Mouse (Mus musculus) MEL (cell line): ENCODE measurements around the gene Clec4g. TPM values are rescaled to one million over a fixed set of nuclear protein-coding genes. Genes with fewer than 3 reads are reported as not detected.

Source experiments
- DNase-seq: peaks from one replicate; pipeline ENCODE4 v3.0.0; 2011; ENCODE audit warnings: low read depth, low spot score
- H3K27ac ChIP-seq: 2 replicates; pipeline ENCODE4 v1.5.1; 2012; ENCODE audit warnings: low read depth, mild to moderate bottlenecking, control low read depth, low read length, moderate library complexity; ENCODE audit not compliant: control insufficient read depth
- H3K27me3 ChIP-seq, 2 experiments: fragments of 150-350 bp in 1 of 2; sonication (generic) in 1 of 2; 2 replicates each; pipeline ENCODE4 v1.6.1; 2012; ENCODE audit warnings: low read length in 2 of 2, mild to moderate bottlenecking in 2 of 2, improper control_type of control experiment in 1 of 2, moderate library complexity in 1 of 2; ENCODE audit not compliant: insufficient read depth in 2 of 2, control insufficient read depth in 1 of 2
- H3K36me3 ChIP-seq, 2 experiments: 2 replicates each; pipeline ENCODE4 v1.6.1; 2012 to 2014; ENCODE audit warnings: low read length in 2 of 2, improper control_type of control experiment in 1 of 2, inconsistent platforms in 1 of 2, mild to moderate bottlenecking in 1 of 2; ENCODE audit not compliant: insufficient read depth in 2 of 2, control insufficient read depth in 1 of 2
- H3K4me1 ChIP-seq, 2 experiments: fragments of 150-350 bp in 1 of 2; sonication (generic) in 1 of 2; 2 replicates each; pipeline ENCODE4 v1.6.1; 2012; ENCODE audit warnings: low read length in 2 of 2, improper control_type of control experiment in 1 of 2, mild to moderate bottlenecking in 1 of 2; ENCODE audit not compliant: insufficient read depth in 2 of 2, control insufficient read depth in 1 of 2
- H3K4me3 ChIP-seq, 2 experiments: fragments of 150-350 bp in 1 of 2; sonication (generic) in 1 of 2; 2 replicates each; pipeline ENCODE4 v1.5.1; 2012; ENCODE audit warnings: low read depth in 2 of 2, low read length in 2 of 2, mild to moderate bottlenecking in 2 of 2, moderate library complexity in 2 of 2, control low read depth in 1 of 2, improper control_type of control experiment in 1 of 2; ENCODE audit not compliant: control insufficient read depth in 1 of 2, insufficient read depth in 1 of 2
- H3K79me2 ChIP-seq: 2 replicates; pipeline ENCODE4 v1.6.1; 2012; ENCODE audit warnings: mild to moderate bottlenecking, low read length, moderate library complexity; ENCODE audit not compliant: control insufficient read depth, poor library complexity, insufficient read depth
- H3K9ac ChIP-seq: 2 replicates; pipeline ENCODE4 v1.6.1; 2012; ENCODE audit warnings: low read depth, mild to moderate bottlenecking, control low read depth, low read length, moderate library complexity; ENCODE audit not compliant: control insufficient read depth, poor library complexity, severe bottlenecking
- H3K9me3 ChIP-seq: fragments of 150-350 bp; sonication (generic); replicated peaks from 2 replicates; pipeline ENCODE4 v1.6.1; 2012; ENCODE audit warnings: mild to moderate bottlenecking, low read length, improper control_type of control experiment, moderate library complexity; ENCODE audit not compliant: insufficient read depth
- BHLHE40 ChIP-seq: IDR thresholded peaks from 2 replicates; pipeline ENCODE4 v1.6.1; 2012; ENCODE audit warnings: low read depth, mild to moderate bottlenecking, inconsistent platforms, low read length, improper control_type of control experiment, borderline replicate concordance
- CHD1 ChIP-seq: IDR thresholded peaks from 2 replicates; pipeline ENCODE4 v1.6.1; 2012; ENCODE audit warnings: low read depth, mild to moderate bottlenecking, inconsistent platforms, low read length, improper control_type of control experiment
- CHD2 ChIP-seq: IDR thresholded peaks from 2 replicates; pipeline ENCODE4 v1.6.1; 2011; ENCODE audit warnings: low read length, improper control_type of control experiment
- CTCF ChIP-seq, 3 experiments: IDR thresholded peaks in 2 of 3; conservative IDR thresholded peaks in 1 of 3; 2 replicates each; pipeline ENCODE4 v1.5.1; 2011 to 2012; ENCODE audit warnings: low read length in 3 of 3, low read depth in 2 of 3, mild to moderate bottlenecking in 2 of 3, improper control_type of control experiment in 1 of 3, inconsistent platforms in 1 of 3, mixed read lengths in 1 of 3, moderate library complexity in 1 of 3; ENCODE audit not compliant: control insufficient read depth in 1 of 3, insufficient read depth in 1 of 3, poor library complexity in 1 of 3, severe bottlenecking in 1 of 3
- E2F4 ChIP-seq: IDR thresholded peaks from 2 replicates; pipeline ENCODE4 v1.6.1; 2011; ENCODE audit warnings: low read depth, low read length, improper control_type of control experiment, borderline replicate concordance
- ELF1 ChIP-seq: IDR thresholded peaks from 2 replicates; pipeline ENCODE4 v1.6.1; 2014; ENCODE audit warnings: low read depth, mild to moderate bottlenecking, inconsistent platforms, low read length, improper control_type of control experiment, moderate library complexity
- ETS1 ChIP-seq: IDR thresholded peaks from 2 replicates; pipeline ENCODE4 v1.6.1; 2012; ENCODE audit warnings: low read depth, mild to moderate bottlenecking, inconsistent platforms, low read length, improper control_type of control experiment, moderate library complexity
- GATA1 ChIP-seq: IDR thresholded peaks from 2 replicates; pipeline ENCODE4 v1.6.1; 2011; ENCODE audit warnings: low read depth, low read length, improper control_type of control experiment
- HCFC1 ChIP-seq: IDR thresholded peaks from 2 replicates; pipeline ENCODE4 v1.6.1; 2012; ENCODE audit warnings: low read depth, mild to moderate bottlenecking, inconsistent platforms, low read length, improper control_type of control experiment, moderate library complexity
- JUND ChIP-seq: IDR thresholded peaks from 2 replicates; pipeline ENCODE4 v1.6.1; 2011; ENCODE audit warnings: low read depth, mild to moderate bottlenecking, improper control_type of control experiment, low read length
- MAX ChIP-seq: IDR thresholded peaks from 2 replicates; pipeline ENCODE4 v1.6.1; 2011; ENCODE audit warnings: low read length, improper control_type of control experiment
- MAZ ChIP-seq: IDR thresholded peaks from 2 replicates; pipeline ENCODE4 v1.6.1; 2012; ENCODE audit warnings: low read depth, mild to moderate bottlenecking, inconsistent platforms, low read length, improper control_type of control experiment
- MXI1 ChIP-seq: IDR thresholded peaks from 2 replicates; pipeline ENCODE4 v1.6.1; 2011; ENCODE audit warnings: mild to moderate bottlenecking, low read depth, low read length, improper control_type of control experiment
- MYC ChIP-seq: IDR thresholded peaks from 2 replicates; pipeline ENCODE4 v1.6.1; 2011; ENCODE audit warnings: low read depth, mild to moderate bottlenecking, low read length, improper control_type of control experiment, moderate library complexity
- POLR2A ChIP-seq, 2 experiments: IDR thresholded peaks; 2 replicates each; pipeline ENCODE4 v1.6.1; 2011 to 2012; ENCODE audit warnings: low read length in 2 of 2, mild to moderate bottlenecking in 2 of 2, control low read depth in 1 of 2, improper control_type of control experiment in 1 of 2, low read depth in 1 of 2, moderate library complexity in 1 of 2; ENCODE audit not compliant: control insufficient read depth in 1 of 2, insufficient read depth in 1 of 2, poor library complexity in 1 of 2
- RAD21 ChIP-seq: IDR thresholded peaks from 2 replicates; pipeline ENCODE4 v1.6.1; 2011; ENCODE audit warnings: mild to moderate bottlenecking, low read depth, low read length, improper control_type of control experiment
- SIN3A ChIP-seq: IDR thresholded peaks from 2 replicates; pipeline ENCODE4 v1.6.1; 2012; ENCODE audit warnings: low read length, improper control_type of control experiment, inconsistent platforms
- SMC3 ChIP-seq: IDR thresholded peaks from 2 replicates; pipeline ENCODE4 v1.6.1; 2011; ENCODE audit warnings: low read depth, low read length, improper control_type of control experiment
- TAL1 ChIP-seq: IDR thresholded peaks from 2 replicates; pipeline ENCODE4 v1.6.1; 2012; ENCODE audit warnings: mild to moderate bottlenecking, inconsistent platforms, low read length, moderate library complexity, mixed read lengths
- TBP ChIP-seq: IDR thresholded peaks from 2 replicates; pipeline ENCODE4 v1.8.0; 2011; ENCODE audit warnings: low read depth, low read length, improper control_type of control experiment
- ZC3H11A ChIP-seq: IDR thresholded peaks from 2 replicates; pipeline ENCODE4 v1.6.1; 2012; ENCODE audit warnings: low read depth, mild to moderate bottlenecking, inconsistent platforms, low read length, improper control_type of control experiment
- ZMIZ1 ChIP-seq: IDR thresholded peaks from 2 replicates; pipeline ENCODE4 v1.6.1; 2012; ENCODE audit warnings: low read depth, mild to moderate bottlenecking, inconsistent platforms, low read length, improper control_type of control experiment, moderate library complexity
- ZNF384 ChIP-seq: IDR thresholded peaks from 2 replicates; pipeline ENCODE4 v1.6.1; 2012; ENCODE audit warnings: low read depth, mild to moderate bottlenecking, inconsistent platforms, low read length, improper control_type of control experiment
- polyA plus RNA-seq, 2 experiments: library from polyadenylated mRNA; stranded (reverse) in 1 of 2; unstranded in 1 of 2; fragments of >175 nt in 1 of 2; fragments of >200 nt in 1 of 2; gene quantifications; 2 replicates each; pipeline versions ENCODE4 v1.2.1 to v1.2.4; 2012; ENCODE audit warnings: low replicate concordance in 2 of 2, low read depth in 1 of 2; ENCODE audit not compliant: insufficient read length in 2 of 2, insufficient read depth in 1 of 2, missing spikeins in 1 of 2
- total RNA-seq: library from RNA; depleted of rRNA; stranded (reverse); fragments of 300-350 nt; gene quantifications from 2 replicates; pipeline ENCODE4 v1.2.3, GENCODE M21; 2012

Gene Clec4g
- total and polyA plus RNA-seq, 3 experiments: not detected

DNA sequence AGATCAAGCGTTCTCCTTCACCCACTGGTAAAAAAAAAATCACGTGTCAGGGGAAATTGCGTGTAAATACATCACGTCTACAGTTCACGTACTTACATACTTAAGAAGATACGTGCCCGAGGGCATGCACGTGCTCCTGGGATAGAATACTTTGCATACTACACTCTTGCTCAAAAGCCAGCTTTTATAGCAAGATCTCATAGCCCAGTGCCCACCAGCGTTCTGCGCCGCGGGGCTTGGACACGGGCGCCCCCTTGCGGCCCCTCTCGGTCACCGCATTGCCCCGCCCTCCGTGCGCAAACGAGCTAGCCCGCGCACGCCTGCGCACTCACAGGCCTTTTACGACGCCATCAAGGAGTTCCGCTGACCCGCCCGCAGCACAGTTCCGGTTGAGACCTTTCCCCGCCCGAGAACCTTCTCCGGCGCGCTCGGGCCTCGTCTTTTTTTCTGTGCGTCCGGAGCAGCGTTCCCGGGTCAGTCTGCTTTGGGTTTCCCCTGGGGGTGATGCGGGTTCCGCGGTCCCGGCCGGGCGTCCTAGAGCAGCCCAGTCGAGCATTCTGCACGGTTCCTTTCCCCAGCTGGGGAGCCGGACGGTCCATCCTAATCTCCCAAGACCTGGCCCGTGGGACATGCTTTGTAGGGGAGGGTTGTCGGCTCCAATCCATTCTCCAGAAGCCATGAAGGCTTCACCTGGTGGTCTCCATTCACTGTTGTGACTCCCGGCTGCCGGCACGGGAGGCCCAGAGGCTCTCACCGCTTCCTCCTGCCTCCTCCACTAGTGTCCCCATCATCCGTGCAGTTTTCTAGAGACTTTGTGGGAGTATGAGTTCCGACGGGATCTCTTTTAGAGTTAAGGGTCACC is 44.1 kb downstream of the Clec4g start, which contains the start of gene Trappc5 (continued):
- TF ChIP-seq CHD1 (no peak), ELF1 (peak; percentile 87), MAZ (peak; percentile 77), GATA1 (no peak)

DNA sequence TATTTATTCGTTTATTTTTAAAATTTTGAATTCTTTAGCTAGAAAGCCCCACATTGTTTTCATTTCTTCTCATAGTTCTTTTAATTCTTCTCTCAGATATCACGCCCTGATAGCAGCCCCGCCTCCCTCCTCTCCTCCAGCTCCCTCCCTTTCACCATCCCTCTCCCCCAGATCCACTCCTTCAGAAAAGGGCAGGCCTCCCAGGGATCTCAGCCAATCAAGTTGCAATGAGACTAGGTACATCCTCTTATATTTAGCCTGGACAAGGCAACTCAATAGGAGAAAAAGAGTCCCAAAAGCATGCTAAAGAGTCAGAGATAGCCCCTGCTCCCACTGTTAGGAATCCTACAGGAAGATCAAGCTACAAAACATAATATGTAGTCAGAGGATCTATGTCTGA is 45.8 kb downstream of the Clec4g start:
- H3K4me1 ChIP-seq: peaks cover 0 to 12% of the 10 kb centered on the region in 2 experiments; a peak in 2 of 4 replicates
- peaks cover 32% of the 10 kb centered on the region for H3K79me2 ChIP-seq
- peak; percentile 52 for DNase-seq
- peaks cover 0 to 13% of the 10 kb centered on the region in 2 experiments; a peak in 2 of 4 replicates for H3K36me3 ChIP-seq
- no peaks in the 10 kb centered on the region for H3K9me3 ChIP-seq
- H3K27me3 ChIP-seq: no peaks in the 10 kb centered on the region
- no peak overlapping the region for H3K9ac ChIP-seq
- H3K4me3 ChIP-seq: no peak overlapping the region
- no peak overlapping the region for H3K27ac ChIP-seq
- TF ChIP-seq ELF1 (no peak), SMC3 (no peak), CTCF (IDR thresholded peaks at IDR 0.05 in 2 of 3, conservative IDR thresholded peaks at IDR 0.05 in 1 of 3; ENCODE audit: control insufficient read depth in 1 of 3, insufficient read depth in 1 of 3, low read depth in 2 of 3, low read length in 3 of 3, poor library complexity in 1 of 3, severe bottlenecking in 1 of 3) (no peak), JUND (no peak), CHD2 (no peak), SIN3A (no peak), MAX (no peak), TAL1 (no peak), MYC (no peak)

DNA sequence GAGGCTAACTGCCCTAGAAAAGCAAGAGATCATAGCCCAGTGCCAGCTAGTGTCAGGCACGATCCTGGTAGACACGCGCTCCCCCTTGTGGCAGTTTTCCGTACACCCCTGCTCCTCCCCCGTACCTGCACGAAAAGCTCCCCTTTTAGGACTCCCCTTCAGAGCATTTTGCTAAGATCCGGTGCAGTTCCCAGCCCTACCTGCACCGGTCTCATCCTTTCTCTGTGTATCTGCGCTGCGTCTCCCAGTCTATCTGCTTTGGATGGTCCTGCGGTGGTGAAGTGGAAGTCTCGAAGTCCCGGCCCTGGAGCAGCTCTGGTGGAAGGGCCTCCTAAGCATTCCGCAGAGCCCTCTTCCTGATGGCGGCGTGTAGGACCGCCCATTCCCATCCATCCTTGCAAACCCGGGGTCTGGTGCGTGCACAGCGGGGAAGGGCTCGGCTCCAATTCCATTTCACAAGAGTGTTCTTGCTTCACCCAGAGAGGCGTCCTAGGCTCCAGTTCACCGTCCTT is 48.4 kb downstream of the Clec4g start, which contains the start of gene Fcor:
Fcor (minus strand) TSS at position 383 of the 512 bp plus-strand sequence.
- Histone ChIP-seq H3K9me3 (no peaks in the 10 kb centered on the region), H3K4me1 (peaks cover 0 to 6% of the 10 kb centered on the region in 2 experiments; a peak in 2 of 4 replicates), H3K27ac (no peak within 1 kb of the TSS), H3K9ac (peak within 1 kb of the TSS; percentile 46), H3K79me2 (peaks cover 7% of the 10 kb centered on the region), H3K36me3 (peaks cover 0 to 4% of the 10 kb centered on the region in 2 experiments; a peak in 2 of 4 replicates), H3K4me3 (peak within 1 kb of the TSS; percentile 57 to 60), H3K27me3 (0 out of 4 replicates have a peak, but pooled peaks cover 0 to 1% of the 10 kb centered on the region in 2 experiments)
- DNase-seq: peak; percentile 81
- TF ChIP-seq BHLHE40 (no peak), SMC3 (peak; percentile 94), CTCF (IDR thresholded peaks at IDR 0.05 in 2 of 3, conservative IDR thresholded peaks at IDR 0.05 in 1 of 3; ENCODE audit: control insufficient read depth in 1 of 3, insufficient read depth in 1 of 3, low read depth in 2 of 3, low read length in 3 of 3, poor library complexity in 1 of 3, severe bottlenecking in 1 of 3) (peak; percentile 88 to 94 (median 92)), HCFC1 (no peak), E2F4 (no peak), ELF1 (no peak), TBP (0 out of 2 replicates have a peak, but pooled peaks have one; percentile 21), ETS1 (no peak), POLR2A (IDR thresholded peaks at IDR 0.05; ENCODE audit: control insufficient read depth in 1 of 2, insufficient read depth in 1 of 2, low read depth in 1 of 2, low read length in 2 of 2, poor library complexity in 1 of 2) (no peak), MXI1 (no peak), ZC3H11A (peak; percentile 83), ZNF384 (no peak), RAD21 (peak; percentile 92), ZMIZ1 (no peak)
